Mouse (Mus musculus) forebrain, embryonic 13.5 days (tissue): ENCODE data around the gene Fam49a. TPM values are rescaled to one million over a fixed set of nuclear protein-coding genes. Genes with fewer than 3 reads are reported as not detected.

Experiments
- ATAC-seq: fragments of 200-750 bp; cut with Nextera tagmentation; 2 replicates; pipeline ENCODE4 v1.8.0; 2017
- H3K27ac ChIP-seq: fragments of 300-500 bp; sonication (generic); 2 replicates; pipeline ENCODE4 v1.5.1; 2015; ENCODE audit warnings: inconsistent platforms, mild to moderate bottlenecking, moderate library complexity
- H3K27me3 ChIP-seq: fragments of 300-500 bp; sonication (generic); 2 replicates; pipeline ENCODE4 v1.6.1; 2015; ENCODE audit warnings: mild to moderate bottlenecking, inconsistent platforms
- H3K36me3 ChIP-seq: fragments of 300-500 bp; sonication (generic); 2 replicates; pipeline ENCODE4 v1.6.1; 2015; ENCODE audit warnings: mild to moderate bottlenecking, inconsistent platforms; ENCODE audit not compliant: poor library complexity, severe bottlenecking
- H3K4me1 ChIP-seq: fragments of 300-500 bp; sonication (generic); 2 replicates; pipeline ENCODE4 v1.6.1; 2015; ENCODE audit warnings: inconsistent platforms
- H3K4me2 ChIP-seq: fragments of 300-500 bp; sonication (generic); 2 replicates; pipeline ENCODE4 v1.6.1; 2015; ENCODE audit warnings: inconsistent platforms, mild to moderate bottlenecking, moderate library complexity
- H3K4me3 ChIP-seq: fragments of 300-500 bp; sonication (generic); 2 replicates; pipeline ENCODE4 v1.5.1; 2015; ENCODE audit warnings: mild to moderate bottlenecking, inconsistent platforms
- H3K9ac ChIP-seq: fragments of 300-500 bp; sonication (generic); 2 replicates; pipeline ENCODE4 v1.6.1; 2015; ENCODE audit warnings: mild to moderate bottlenecking, inconsistent platforms
- H3K9me3 ChIP-seq: fragments of 300-500 bp; sonication (generic); replicated peaks from 2 replicates; pipeline ENCODE4 v1.6.1; 2016; ENCODE audit warnings: inconsistent platforms
- WGBS: fragments of 180-500 bp; shearing (Covaris S2); methylation state at CpG from one replicate; pipeline ENCODE4 v1.1.7; 2015; 5-methylcytosine and 5-hydroxymethylcytosine counted together
- polyA plus RNA-seq: library from polyadenylated mRNA; unstranded; fragments of >200 nt; fragmentation: Nextera tagmentation; extraction: Ambion mirVana; gene quantifications from 2 replicates; pipeline ENCODE4 v1.2.1, GENCODE M21; 2015

Fam49a gene
- polyA plus RNA-seq: 45.9 and 55.0 TPM in 2 replicates

DNA sequence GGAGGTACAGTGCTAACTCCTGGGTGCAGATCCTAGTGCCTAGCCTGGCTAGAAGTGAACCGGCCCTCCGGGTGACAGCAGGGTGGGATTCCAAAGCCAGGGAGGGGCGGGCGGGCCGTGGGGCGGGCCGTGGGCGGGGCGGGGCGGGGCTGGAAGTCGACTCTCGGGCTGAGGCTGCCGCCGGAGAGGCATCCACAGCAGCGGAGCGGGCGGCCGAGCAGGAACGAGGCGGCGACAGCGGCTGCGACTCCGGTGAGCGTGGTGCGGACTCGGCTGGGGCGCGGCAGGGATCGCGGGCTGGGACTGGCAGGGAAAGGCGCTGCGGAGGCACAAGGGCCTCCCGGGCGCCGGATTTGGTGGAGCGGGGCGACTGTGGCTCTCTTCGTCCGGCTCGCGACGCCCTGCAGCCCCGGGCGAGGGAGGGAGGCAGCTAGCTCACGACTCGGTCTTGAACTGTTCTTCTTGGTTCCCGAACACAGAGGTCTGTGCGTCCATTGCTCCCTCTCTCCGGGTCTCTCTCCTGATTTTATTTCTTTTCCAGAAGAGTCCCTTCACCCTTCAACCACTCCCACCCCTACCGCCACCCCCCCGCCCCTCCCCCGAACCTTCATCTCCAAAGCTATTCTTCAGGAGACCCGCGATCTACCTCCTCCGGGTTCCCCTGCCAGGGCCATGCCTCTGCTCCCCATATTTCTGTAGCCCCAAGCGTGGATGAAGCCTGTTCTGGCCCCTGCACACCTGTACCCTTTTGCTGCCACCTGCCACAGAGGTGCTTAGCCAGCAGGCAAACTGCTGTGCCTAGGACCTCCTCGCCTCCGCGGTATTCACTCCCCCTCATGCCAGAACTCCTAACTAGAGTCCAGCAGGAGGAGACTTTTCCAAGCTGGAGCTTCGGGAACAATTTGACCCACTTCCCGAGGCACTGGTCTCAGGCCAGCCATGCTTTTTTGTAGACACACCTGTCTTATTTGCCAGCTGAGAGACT is at the start of gene Fam49a:
Gene Fam49a, plus strand, starts transcription at position 153 of the 985 bp plus-strand sequence.
- Histone ChIP-seq H3K4me2 (peak within 1 kb of the TSS; percentile 81), H3K9me3 (no peaks in the 10 kb centered on the region), H3K9ac (peak within 1 kb of the TSS; percentile 90), H3K4me1 (peaks cover 21% of the 10 kb centered on the region), H3K36me3 (no peaks in the 10 kb centered on the region), H3K27ac (peak within 1 kb of the TSS; percentile 63; the same call in 1 of the 2 replicates), H3K4me3 (peak within 1 kb of the TSS; percentile 70), H3K27me3 (no peaks in the 10 kb centered on the region)
- WGBS: 1% methylated on average over 53 of the region's 62 CpGs
- ATAC-seq: peak; percentile 92

DNA sequence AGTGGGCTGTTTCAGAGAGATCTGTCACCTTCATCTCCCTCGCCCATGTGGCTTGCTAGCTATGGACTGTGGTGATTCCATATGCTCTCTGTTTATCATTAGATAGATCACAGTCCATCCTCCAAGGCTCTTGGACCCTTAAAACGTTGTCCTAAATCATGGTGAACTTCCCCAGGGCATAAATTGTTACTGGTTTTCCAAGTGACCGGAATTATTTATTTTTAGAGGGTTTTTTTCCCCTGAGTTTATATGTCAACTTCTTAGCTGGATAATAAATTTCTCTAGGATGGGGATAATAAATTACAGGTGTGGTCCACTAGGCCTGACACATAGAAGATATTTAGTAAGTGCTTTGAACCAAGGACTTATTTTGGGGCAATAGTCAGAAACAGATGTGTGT is 48.4 kb upstream of the Fam49a start:
- no peak for ATAC-seq
- Histone ChIP-seq H3K4me2 (no peak overlapping the region), H3K4me1 (no peaks in the 10 kb centered on the region), H3K4me3 (no peak overlapping the region), H3K27ac (no peak overlapping the region), H3K9me3 (no peaks in the 10 kb centered on the region), H3K36me3 (no peaks in the 10 kb centered on the region), H3K27me3 (no peaks in the 10 kb centered on the region), H3K9ac (no peak overlapping the region)
- WGBS: 74% methylated on average over 3 of the region's 3 CpGs

DNA sequence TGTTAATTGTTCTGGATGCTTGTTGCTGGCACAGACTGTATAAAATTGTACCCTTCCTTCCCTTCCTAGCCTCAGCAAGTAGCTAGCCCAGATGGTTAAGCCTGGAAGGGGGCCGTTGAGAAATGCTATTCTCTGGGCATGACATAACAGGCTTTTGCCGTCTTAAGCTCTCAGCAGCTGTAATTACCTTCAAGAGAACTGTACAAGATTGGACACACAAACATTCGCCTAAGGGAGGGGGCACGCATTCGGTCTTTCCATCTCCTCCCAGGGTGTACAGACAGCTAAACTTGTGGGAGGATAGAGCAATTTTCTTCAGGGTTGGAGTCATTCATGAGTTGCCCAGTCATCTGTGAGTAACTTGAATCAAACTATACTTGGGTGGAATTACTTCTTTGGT is 43.0 kb upstream of the Fam49a start:
- no peaks in the 10 kb centered on the region for H3K4me1 ChIP-seq
- H3K4me2 ChIP-seq: no peak overlapping the region
- WGBS: 67% methylated on average over 5 of the region's 5 CpGs
- H3K27me3 ChIP-seq: no peaks in the 10 kb centered on the region
- no peak overlapping the region for H3K27ac ChIP-seq
- no peak overlapping the region for H3K4me3 ChIP-seq
- H3K9ac ChIP-seq: no peak overlapping the region
- ATAC-seq: no peak
- H3K9me3 ChIP-seq: no peaks in the 10 kb centered on the region
- no peaks in the 10 kb centered on the region for H3K36me3 ChIP-seq

DNA sequence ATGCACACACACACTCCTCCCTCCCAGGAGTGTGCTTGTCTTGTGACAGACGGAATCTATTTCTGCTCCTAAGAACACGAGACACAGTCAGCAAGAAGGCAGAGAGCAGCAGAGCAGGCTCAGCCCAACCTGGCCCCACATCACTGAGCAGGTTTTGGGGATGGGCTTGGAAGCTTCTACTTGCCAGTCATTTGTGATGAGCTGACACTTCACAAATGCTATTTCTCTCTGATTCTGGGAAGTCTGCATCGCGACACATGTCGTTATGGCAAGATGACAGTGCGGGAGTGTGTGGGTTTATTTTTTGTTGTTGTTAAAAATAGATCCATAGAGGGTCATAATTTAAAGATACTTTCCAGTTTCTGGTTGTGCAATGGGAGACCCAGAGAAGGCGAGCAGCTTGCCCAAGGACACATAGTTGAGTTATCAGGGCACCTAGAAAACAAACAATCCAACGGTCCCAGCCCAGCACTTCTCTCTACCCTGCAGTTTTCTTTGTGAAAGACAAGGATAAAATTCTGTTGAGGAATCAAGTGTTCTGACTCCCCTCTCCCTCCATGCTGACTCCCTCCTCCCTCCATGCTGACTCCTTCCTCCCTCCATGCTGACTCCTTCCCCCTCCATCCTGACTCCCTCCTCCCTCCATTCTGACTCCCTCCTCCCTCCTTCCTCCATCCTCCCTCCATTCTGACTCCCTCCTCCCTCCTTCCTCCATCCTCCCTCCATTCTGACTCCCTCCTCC is 41.0 kb upstream of the Fam49a start:
- H3K4me1 ChIP-seq: peaks cover 5% of the 10 kb centered on the region; the same call in 1 of the 2 replicates
- peak; percentile 92 for ATAC-seq
- H3K9me3 ChIP-seq: no peaks in the 10 kb centered on the region
- no peaks in the 10 kb centered on the region for H3K27me3 ChIP-seq
- H3K4me2 ChIP-seq: no peak overlapping the region
- no peak overlapping the region for H3K9ac ChIP-seq
- 71% methylated on average over 8 of the region's 8 CpGs for WGBS
- H3K36me3 ChIP-seq: no peaks in the 10 kb centered on the region
- no peak overlapping the region for H3K4me3 ChIP-seq
- peak overlapping the region; percentile 40 for H3K27ac ChIP-seq

DNA sequence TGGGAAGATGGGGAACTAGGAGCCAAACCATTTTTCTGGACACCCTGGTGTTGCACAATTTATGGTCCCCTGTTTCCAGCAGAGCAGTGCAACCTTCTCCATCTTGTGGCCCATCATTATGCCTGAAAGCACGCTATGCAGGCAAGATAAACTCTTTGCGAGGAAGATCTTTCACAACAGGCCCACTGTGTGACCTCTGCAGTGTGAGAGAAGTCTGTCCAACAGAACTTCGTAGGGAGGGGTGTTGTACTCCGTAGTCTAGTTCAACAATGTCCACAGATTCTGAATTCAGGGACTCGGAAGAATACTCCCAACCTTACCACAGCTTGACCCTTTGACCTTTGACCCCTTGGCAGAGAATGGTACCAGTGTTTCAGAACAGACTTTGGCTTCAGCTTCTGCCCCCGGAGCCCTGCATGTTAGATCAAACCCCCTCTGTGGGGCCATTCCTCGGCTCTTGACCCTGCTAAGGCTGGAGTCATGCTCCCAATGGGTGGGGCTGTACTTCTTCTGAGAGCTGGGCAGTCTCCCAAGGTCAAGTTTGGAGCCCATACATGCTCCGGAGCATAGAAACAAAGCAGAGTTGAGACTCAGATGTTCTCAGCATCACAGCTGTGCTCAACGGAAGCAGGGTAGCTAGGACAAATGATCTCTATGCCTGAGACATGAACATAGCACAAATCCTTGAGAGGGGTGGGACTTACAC is 39.2 kb upstream of the Fam49a start:
- no peak overlapping the region for H3K9ac ChIP-seq
- no peak overlapping the region for H3K27ac ChIP-seq
- no peaks in the 10 kb centered on the region for H3K36me3 ChIP-seq
- H3K4me3 ChIP-seq: no peak overlapping the region
- no peak overlapping the region for H3K4me2 ChIP-seq
- WGBS: 75% methylated on average over 9 of the region's 9 CpGs
- H3K4me1 ChIP-seq: peaks cover 5% of the 10 kb centered on the region; the same call in 1 of the 2 replicates
- H3K9me3 ChIP-seq: no peaks in the 10 kb centered on the region
- no peaks in the 10 kb centered on the region for H3K27me3 ChIP-seq
- ATAC-seq: no peak

DNA sequence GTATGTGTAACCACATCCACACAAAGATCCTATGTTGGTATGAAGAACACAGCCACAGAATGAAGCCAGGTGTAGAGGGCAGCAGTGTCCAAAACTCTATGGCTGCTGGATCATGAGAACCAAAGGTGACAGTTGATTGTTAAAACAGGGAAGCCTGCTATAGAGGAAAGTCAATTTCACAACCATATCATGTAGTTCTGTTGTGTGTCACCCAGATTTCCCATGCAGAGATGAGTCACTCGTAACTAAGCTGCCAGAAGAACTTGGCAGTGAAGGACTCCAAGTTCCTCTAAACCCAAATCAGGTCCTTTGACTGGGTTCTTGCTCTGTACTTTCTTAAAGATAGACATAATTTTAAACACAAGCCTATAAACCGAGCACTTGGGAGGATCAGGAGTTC is 38.6 kb upstream of the Fam49a start:
- Histone ChIP-seq H3K9me3 (no peaks in the 10 kb centered on the region), H3K4me2 (no peak overlapping the region), H3K4me3 (no peak overlapping the region), H3K36me3 (no peaks in the 10 kb centered on the region), H3K9ac (no peak overlapping the region), H3K4me1 (peaks cover 5% of the 10 kb centered on the region; the same call in 1 of the 2 replicates), H3K27me3 (no peaks in the 10 kb centered on the region), H3K27ac (no peak overlapping the region)
- 92% methylated on average over 2 of the region's 2 CpGs for WGBS
- no peak for ATAC-seq

DNA sequence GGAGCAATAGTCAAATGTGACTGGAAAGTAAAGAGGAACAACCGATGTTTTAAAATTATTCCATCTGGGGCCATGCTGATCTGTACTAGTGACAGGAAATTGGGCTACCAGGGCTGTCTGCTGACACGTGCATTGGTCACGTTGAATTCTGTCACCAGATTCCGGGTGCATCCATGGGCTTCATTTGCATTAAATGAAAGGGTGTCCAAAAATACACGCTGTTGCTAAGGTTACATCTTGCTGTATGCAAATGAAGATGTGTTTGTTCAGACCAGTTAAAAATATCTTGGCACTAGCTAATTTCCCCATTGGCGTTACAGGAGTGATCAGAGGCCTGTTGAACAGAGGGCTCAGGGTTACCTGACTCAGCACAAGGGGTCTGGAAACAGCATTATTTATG is 36.2 kb upstream of the Fam49a start:
- no peaks in the 10 kb centered on the region for H3K27me3 ChIP-seq
- H3K27ac ChIP-seq: no peak overlapping the region
- H3K9me3 ChIP-seq: no peaks in the 10 kb centered on the region
- H3K4me2 ChIP-seq: no peak overlapping the region
- H3K4me1 ChIP-seq: peaks cover 5% of the 10 kb centered on the region; the same call in 1 of the 2 replicates
- WGBS: 50% methylated on average over 6 of the region's 6 CpGs
- peak; percentile 81 for ATAC-seq
- H3K9ac ChIP-seq: no peak overlapping the region
- no peaks in the 10 kb centered on the region for H3K36me3 ChIP-seq
- no peak overlapping the region for H3K4me3 ChIP-seq

DNA sequence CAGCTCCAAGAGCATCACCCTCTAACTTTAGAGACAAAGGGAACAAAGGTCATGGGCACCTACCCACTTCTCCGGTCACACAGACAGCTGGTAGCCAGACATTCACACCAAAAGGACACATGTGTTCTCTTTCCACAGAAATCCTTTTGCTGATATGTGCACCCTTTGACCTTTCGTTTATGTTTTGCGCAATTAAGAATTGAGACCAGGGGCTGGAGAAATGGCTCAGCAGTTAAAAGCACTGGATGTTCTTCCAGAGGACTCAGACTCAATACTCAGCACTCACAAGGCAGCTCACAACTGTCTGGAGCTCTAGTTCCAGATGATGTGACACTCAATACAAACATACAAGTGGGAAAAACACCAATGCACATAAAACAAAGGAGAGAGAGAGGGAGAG is 34.3 kb upstream of the Fam49a start:
- ATAC-seq: no peak
- 91% methylated on average over 3 of the region's 3 CpGs for WGBS

DNA sequence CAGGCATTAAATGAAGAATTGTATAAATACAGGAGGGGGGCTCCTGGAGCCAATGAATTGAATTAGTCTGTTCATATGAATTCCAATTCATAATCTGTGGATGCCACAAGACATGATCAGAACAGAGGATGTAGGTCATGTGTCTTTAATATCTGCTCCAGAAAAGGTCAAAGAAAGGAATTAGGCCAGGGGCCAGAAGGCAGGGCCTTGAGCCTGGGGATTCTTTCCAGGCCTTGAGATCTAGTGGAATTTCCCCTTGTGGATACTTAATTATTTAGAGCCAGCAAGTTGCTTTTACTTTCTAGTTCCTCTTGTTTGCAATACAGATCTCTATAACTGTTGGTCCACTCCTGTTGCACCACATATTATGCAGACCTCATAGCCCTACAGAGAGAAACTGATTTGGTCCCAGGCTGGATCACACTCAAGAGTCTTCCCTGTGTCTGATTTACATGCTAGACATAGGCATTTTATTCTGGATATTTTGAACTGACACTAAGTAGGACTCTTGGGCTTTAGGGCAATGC is 31.8 kb upstream of the Fam49a start:
- no peak for ATAC-seq
- no peaks in the 10 kb centered on the region for H3K9me3 ChIP-seq
- H3K4me1 ChIP-seq: peaks cover 5% of the 10 kb centered on the region; the same call in 1 of the 2 replicates
- H3K36me3 ChIP-seq: no peaks in the 10 kb centered on the region
- no peak overlapping the region for H3K4me2 ChIP-seq
- H3K4me3 ChIP-seq: no peak overlapping the region
- H3K27me3 ChIP-seq: no peaks in the 10 kb centered on the region
- no peak overlapping the region for H3K27ac ChIP-seq
- no peak overlapping the region for H3K9ac ChIP-seq

More for the DNA sequence above, 34.3 kb upstream of the Fam49a start:
- H3K4me3 ChIP-seq: no peak overlapping the region
- no peaks in the 10 kb centered on the region for H3K36me3 ChIP-seq
- no peak overlapping the region for H3K4me2 ChIP-seq
- no peak overlapping the region for H3K27ac ChIP-seq
- H3K4me1 ChIP-seq: peaks cover 5% of the 10 kb centered on the region; the same call in 1 of the 2 replicates
- no peaks in the 10 kb centered on the region for H3K9me3 ChIP-seq
- H3K27me3 ChIP-seq: no peaks in the 10 kb centered on the region
- no peak overlapping the region for H3K9ac ChIP-seq

DNA sequence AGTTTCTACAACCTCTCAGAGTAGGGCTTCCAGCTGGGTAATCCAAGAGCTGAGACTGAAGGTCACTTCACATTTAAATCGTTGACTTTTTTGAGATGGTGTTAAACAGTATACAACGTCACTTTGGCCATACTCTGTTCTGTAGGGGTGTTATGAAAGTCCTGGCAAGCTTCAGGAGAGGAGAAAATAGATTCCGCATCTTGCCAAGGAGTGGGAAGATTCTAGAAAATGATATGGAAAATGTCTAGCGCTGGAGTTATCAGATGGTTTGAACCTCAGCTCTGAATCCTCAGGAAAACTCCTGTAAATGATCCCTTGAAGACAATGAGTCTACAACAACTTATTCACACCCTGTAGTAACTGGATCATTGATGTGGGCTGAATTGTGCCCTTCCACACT is 29.8 kb upstream of the Fam49a start:
- no peak for ATAC-seq

DNA sequence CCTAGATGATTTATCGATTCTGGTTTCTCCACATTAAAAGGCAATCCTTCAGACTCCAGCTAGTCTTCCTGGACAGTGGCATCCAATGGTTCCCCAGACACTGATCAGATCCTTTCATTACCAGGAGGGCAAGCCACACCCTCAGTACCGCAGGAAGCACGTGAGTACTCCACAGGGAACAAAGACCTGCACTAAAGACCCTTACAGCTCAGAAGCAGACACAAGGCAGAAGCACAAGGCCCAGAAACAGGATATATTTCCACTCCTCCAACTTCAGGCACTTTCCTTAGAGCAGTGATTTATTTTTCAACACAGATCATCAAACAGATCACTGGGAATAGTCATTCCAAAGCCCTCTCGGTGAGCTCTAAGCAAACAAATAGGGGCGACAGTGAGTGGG is 25.0 kb upstream of the Fam49a start:
- Histone ChIP-seq H3K9me3 (no peaks in the 10 kb centered on the region), H3K4me1 (0 out of 2 replicates have a peak, but pooled peaks cover 3% of the 10 kb centered on the region), H3K36me3 (no peaks in the 10 kb centered on the region), H3K4me3 (no peak overlapping the region), H3K27ac (no peak overlapping the region), H3K27me3 (no peaks in the 10 kb centered on the region), H3K4me2 (no peak overlapping the region), H3K9ac (no peak overlapping the region)
- WGBS: 40% methylated on average over 5 of the region's 5 CpGs
- ATAC-seq: peak; percentile 66; the same call in 1 of the 2 replicates

More for the DNA sequence above, 29.8 kb upstream of the Fam49a start:
- H3K36me3 ChIP-seq: no peaks in the 10 kb centered on the region
- H3K27ac ChIP-seq: no peak overlapping the region
- WGBS: 95% methylated on average over 4 of the region's 4 CpGs
- H3K4me2 ChIP-seq: no peak overlapping the region
- 0 out of 2 replicates have a peak, but pooled peaks cover 2% of the 10 kb centered on the region for H3K4me1 ChIP-seq
- no peak overlapping the region for H3K4me3 ChIP-seq
- H3K9me3 ChIP-seq: no peaks in the 10 kb centered on the region
- H3K9ac ChIP-seq: no peak overlapping the region
- H3K27me3 ChIP-seq: no peaks in the 10 kb centered on the region
